In genomic region chr10:75559676-75560548, GRCm38 (mm10) we compare ENCODE assay signal across 8 mouse cellular contexts. TPM values are rescaled to one million over a fixed set of nuclear protein-coding genes. Genes with fewer than 3 reads are reported as not detected.
DNase-seq lines count a peak whose midpoint lies in the region; ATAC-seq and TF ChIP-seq lines count a peak whose summit lies in the region.

TSS of gene Lrrc75b (minus strand) at chr10:75560330.

- H3K4me2 ChIP-seq in forebrain, postnatal 0 days (ENCODE audit: low read depth) = peak within 1 kb of the TSS; percentile 94
- peak within 1 kb of the TSS; percentile 95 for H3K4me2 ChIP-seq in hindbrain, embryonic 12.5 days (replicated peaks)

- peaks cover 12% of the 10 kb centered on the region for H3K36me3 ChIP-seq in forebrain, postnatal 0 days (ENCODE audit: insufficient read depth)
- H3K36me3 ChIP-seq in hindbrain, embryonic 12.5 days = no peaks in the 10 kb centered on the region

- 0 out of 2 replicates have a peak, but pooled peaks cover 23% of the 10 kb centered on the region for H3K4me1 ChIP-seq in forebrain, postnatal 0 days (ENCODE audit: insufficient read depth)
- peaks cover 52% of the 10 kb centered on the region for H3K4me1 ChIP-seq in hindbrain, embryonic 12.5 days

- H3K27me3 ChIP-seq in forebrain, postnatal 0 days (ENCODE audit: insufficient read depth, low read length) = no peaks in the 10 kb centered on the region
- H3K27me3 ChIP-seq in hindbrain, embryonic 12.5 days = peaks cover 24% of the 10 kb centered on the region

- ATAC-seq in forebrain, postnatal 0 days = peak; percentile 54
- ATAC-seq in hindbrain, embryonic 12.5 days (ENCODE audit: low FRiP score) = peak; percentile 59

- peak within 1 kb of the TSS; percentile 93 for H3K27ac ChIP-seq in forebrain, postnatal 0 days (ENCODE audit: low read depth, low read length)
- H3K27ac ChIP-seq in hindbrain, embryonic 12.5 days = peak within 1 kb of the TSS; percentile 92

- peak within 1 kb of the TSS; percentile 83 for H3K9ac ChIP-seq in forebrain, postnatal 0 days
- peak within 1 kb of the TSS; percentile 91 for H3K9ac ChIP-seq in hindbrain, embryonic 12.5 days

- TF ChIP-seq CTCF in forebrain, postnatal 0 days (IDR thresholded peaks at IDR 0.05; ENCODE audit: low read depth) = peak; percentile 14; the same call in 1 of the 2 replicates

- peak within 1 kb of the TSS; percentile 74 for H3K4me3 ChIP-seq in forebrain, postnatal 0 days (ENCODE audit: low read depth, low read length)
- peak within 1 kb of the TSS; percentile 63 for H3K4me3 ChIP-seq in hindbrain, embryonic 12.5 days

- H3K9me3 ChIP-seq in forebrain, postnatal 0 days (ENCODE audit: low read length) = no peaks in the 10 kb centered on the region
- no peaks in the 10 kb centered on the region for H3K9me3 ChIP-seq in hindbrain, embryonic 12.5 days (replicated peaks)

- WGBS in forebrain, postnatal 0 days = under 1% methylated on average over 74 of the region's 75 CpGs
- WGBS in hindbrain, embryonic 12.5 days = under 1% methylated on average over 52 of the region's 75 CpGs

- DNase-seq in layer of hippocampus, adult 11-12 months (ENCODE audit: low spot score) = peak; percentile 33
- DNase-seq in layer of hippocampus, adult 9-11 months = no peak
- DNase-seq in cerebellum, adult 11-12 months = peak; percentile 87
- DNase-seq in forebrain, postnatal 0 days = peak; percentile 72
- DNase-seq in layer of hippocampus, postnatal 25 days (ENCODE audit: extremely low spot score in 1 of 2, low spot score in 1 of 2) = peak; percentile 25 to 30
- peak; percentile 49 to 65 for DNase-seq in lung, postnatal 4 days
- peak; percentile 65 for DNase-seq in right cerebral cortex, postnatal 4 days

RNA-seq across cellular contexts. Expression of gene Lrrc75b, which starts in this region (rescaled TPM):
- total RNA-seq in forebrain, postnatal 0 days (2014; rRNA removed) = 20.0 and 24.2 TPM in 2 replicates
- 17.9 and 23.2 TPM in 2 replicates for polyA plus RNA-seq in forebrain, postnatal 0 days (2015; fragmentation: Nextera tagmentation; extraction: Ambion mirVana)
- 14.6 and 15.4 TPM in 2 replicates for polyA plus RNA-seq in hindbrain, embryonic 12.5 days (2016; fragmentation: Nextera tagmentation; extraction: Ambion mirVana)
- total RNA-seq in layer of hippocampus, postnatal 25 days (2021) = 10 to 100 TPM in 1 of 2 experiments, 1 to 10 TPM in 1; 9.7 to 10.7 TPM
